Mouse (Mus musculus) E14TG2a.4 (cell line): ENCODE measurements around the gene Actr6.
"Not testable (repeated sequence)": the region's sequence is repeated elsewhere in the genome, so short reads cannot be mapped to it uniquely, and the experiment has no call there.

Experiments used
- H3K27me3 ChIP-seq: 2 replicates; pipeline ENCODE4 v1.6.1; 2014; ENCODE audit warnings: low read length, control low read depth; ENCODE audit not compliant: insufficient read depth
- H3K36me3 ChIP-seq: 2 replicates; pipeline ENCODE4 v1.6.1; 2014; ENCODE audit warnings: low read length, control low read depth; ENCODE audit not compliant: insufficient read depth
- H3K4me1 ChIP-seq: replicated peaks from 2 replicates; pipeline ENCODE4 v1.6.1; 2014; ENCODE audit warnings: low read depth, low read length, control low read depth
- H3K4me3 ChIP-seq: replicated peaks from 2 replicates; pipeline ENCODE4 v1.5.1; 2014; ENCODE audit warnings: mild to moderate bottlenecking, low read length
- H3K9me3 ChIP-seq: 2 replicates; pipeline ENCODE4 v1.6.1; 2014; ENCODE audit warnings: low read length, control low read depth
- CTCF ChIP-seq: conservative IDR thresholded peaks from 2 replicates; pipeline ENCODE4 v1.5.1; 2014; ENCODE audit warnings: low read length
- NANOG ChIP-seq: IDR thresholded peaks from 2 replicates; pipeline ENCODE4 v1.6.1; 2014; ENCODE audit warnings: borderline replicate concordance, low read length, mixed read lengths
- POU5F1 ChIP-seq: IDR thresholded peaks from 2 replicates; pipeline ENCODE4 v1.6.1; 2014; ENCODE audit warnings: low read length, borderline replicate concordance

The Actr6 gene

GRCm38 (mm10) chr10:89678054-89678453 is 54.0 kb downstream of the Actr6 start:
- Histone ChIP-seq H3K4me3 (no peak overlapping the region), H3K9me3 (no peaks in the 10 kb centered on the region), H3K4me1 (peaks cover 5% of the 10 kb centered on the region), H3K36me3 (no peaks in the 10 kb centered on the region), H3K27me3 (no peaks in the 10 kb centered on the region)
- TF ChIP-seq NANOG (no peak), CTCF (no peak), POU5F1 (no peak)

DNA sequence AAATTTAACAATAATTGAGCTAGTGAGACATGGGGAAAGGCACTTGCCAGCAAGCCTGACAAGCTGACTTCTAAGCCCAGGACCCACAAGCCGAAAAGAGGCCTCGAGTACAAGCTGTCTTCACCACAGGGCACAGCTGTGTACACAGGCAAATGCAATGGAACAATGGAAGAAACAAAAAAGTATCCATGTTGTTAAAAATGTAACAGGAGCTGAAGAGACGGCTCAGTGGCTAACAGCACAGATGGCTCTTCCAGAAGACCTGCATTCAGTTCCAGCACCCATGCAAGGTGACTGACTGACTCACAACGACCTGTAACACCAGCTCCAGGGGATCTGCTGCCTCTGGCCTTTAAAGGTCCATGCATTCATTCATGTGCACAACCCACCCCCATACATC is 55.5 kb downstream of the Actr6 start:
- no peak for TF ChIP-seq NANOG
- no peak for TF ChIP-seq CTCF
- Histone ChIP-seq H3K36me3 (no peaks in the 10 kb centered on the region), H3K9me3 (no peaks in the 10 kb centered on the region), H3K4me1 (peaks cover 5% of the 10 kb centered on the region; the same call in 1 of the 2 replicates), H3K27me3 (no peaks in the 10 kb centered on the region), H3K4me3 (no peak overlapping the region)

- not testable (repeated sequence) for H3K4me1 ChIP-seq, H3K9me3 ChIP-seq, H3K36me3 ChIP-seq, H3K4me3 ChIP-seq, H3K27me3 ChIP-seq
These were observed 61.7 kb downstream of the Actr6 start for GRCm38 (mm10) chr10:89670371-89670770.

GRCm38 (mm10) chr10:89667571-89667970 is 64.5 kb downstream of the Actr6 start:
- no peak for TF ChIP-seq POU5F1
- no peak for TF ChIP-seq NANOG
- no peak for TF ChIP-seq CTCF
- Histone ChIP-seq H3K9me3 (no peaks in the 10 kb centered on the region), H3K27me3 (no peaks in the 10 kb centered on the region)

GRCm38 (mm10) chr10:89665679-89666078 is 66.4 kb downstream of the Actr6 start:
- Histone ChIP-seq H3K27me3 (no peaks in the 10 kb centered on the region), H3K9me3 (no peaks in the 10 kb centered on the region), H3K36me3 (peaks cover 16% of the 10 kb centered on the region; the same call in 1 of the 2 replicates), H3K4me1 (no peaks in the 10 kb centered on the region), H3K4me3 (no peak overlapping the region)
- no peak for TF ChIP-seq CTCF
- no peak for TF ChIP-seq NANOG
- no peak for TF ChIP-seq POU5F1

More at GRCm38 (mm10) chr10:89667571-89667970, 64.5 kb downstream of the Actr6 start:
- H3K4me3 ChIP-seq, result no peak overlapping the region
- H3K36me3 ChIP-seq, result 0 out of 2 replicates have a peak, but pooled peaks cover 3% of the 10 kb centered on the region
- H3K4me1 ChIP-seq, result no peaks in the 10 kb centered on the region

DNA sequence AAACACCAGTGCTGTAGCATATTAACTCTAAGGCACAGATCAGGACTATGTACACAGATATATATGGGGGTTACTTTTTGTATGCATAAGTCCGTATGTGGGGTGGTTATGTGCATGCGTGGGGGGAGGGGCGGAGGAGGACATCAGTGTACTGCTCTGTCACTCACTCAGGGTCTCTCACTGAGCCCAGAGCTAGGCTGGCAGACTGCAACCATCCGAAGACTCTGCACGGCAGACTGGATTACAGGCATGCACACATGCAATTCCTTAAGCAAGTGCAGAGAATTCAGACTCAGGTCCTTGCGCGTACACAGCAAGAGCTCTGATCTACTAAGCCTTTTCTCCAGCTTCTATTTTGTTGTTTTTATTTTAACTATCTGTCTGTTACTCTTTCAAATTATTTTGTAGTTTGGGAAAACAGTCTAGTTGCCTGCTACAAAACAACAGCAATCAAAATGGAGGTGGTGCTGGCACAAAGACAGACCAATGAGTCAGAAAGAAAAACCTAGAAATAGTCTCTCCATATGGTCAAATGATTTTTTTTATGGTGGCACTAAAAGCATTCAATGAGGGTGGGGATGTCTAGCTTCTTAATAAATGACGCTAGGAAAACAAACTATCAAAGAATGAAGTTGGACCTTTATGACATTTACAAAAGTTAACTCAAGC is 67.0 kb downstream of the Actr6 start:
- no peak overlapping the region for H3K4me3 ChIP-seq
- no peaks in the 10 kb centered on the region for H3K27me3 ChIP-seq

More for the DNA sequence above, 67.0 kb downstream of the Actr6 start:
- Histone ChIP-seq H3K36me3 (peaks cover 16% of the 10 kb centered on the region; the same call in 1 of the 2 replicates), H3K4me1 (0 out of 2 replicates have a peak, but pooled peaks cover 2% of the 10 kb centered on the region), H3K9me3 (no peaks in the 10 kb centered on the region)
- TF ChIP-seq NANOG (no peak), CTCF (no peak), POU5F1 (no peak)
